Mouse (Mus musculus) testis, adult 2 months (tissue): ENCODE data around the gene AI661453.

Source experiments
- CTCF ChIP-seq: fragments of 200-500 bp; IDR thresholded peaks from 2 replicates; pipeline ENCODE4 v1.5.1; 2012; ENCODE audit warnings: low read depth, mild to moderate bottlenecking, inconsistent platforms, low read length, moderate library complexity; ENCODE audit not compliant: control insufficient read depth, insufficient read depth, insufficient replicate concordance
- POLR2A ChIP-seq: fragments of 200-500 bp; IDR thresholded peaks from 2 replicates; pipeline ENCODE4 v1.6.1; 2012; ENCODE audit warnings: low read depth, mild to moderate bottlenecking, inconsistent platforms, low read length, moderate library complexity; ENCODE audit not compliant: control insufficient read depth

- TF ChIP-seq CTCF = 0 out of 2 replicates have a peak, but pooled peaks have one; percentile 14
- no peak for TF ChIP-seq POLR2A
Measured at GRCm38 (mm10) chr17:47427316-47427715, 9.1 kb upstream of the AI661453 start.
